Mouse (Mus musculus) cerebellum, adult 2 months (tissue): ENCODE measurements around the gene Gm17606.

Experiments
- CTCF ChIP-seq: fragments of 200-500 bp; IDR thresholded peaks from 2 replicates; pipeline ENCODE4 v1.5.1; 2011; ENCODE audit warnings: low read depth, mild to moderate bottlenecking, control low read depth, low read length, moderate library complexity, borderline replicate concordance; ENCODE audit not compliant: insufficient read depth
- POLR2A ChIP-seq: fragments of 200-500 bp; IDR thresholded peaks from 2 replicates; pipeline ENCODE4 v1.6.1; 2011; ENCODE audit warnings: low read length, control low read depth, borderline replicate concordance; ENCODE audit not compliant: insufficient read depth

DNA sequence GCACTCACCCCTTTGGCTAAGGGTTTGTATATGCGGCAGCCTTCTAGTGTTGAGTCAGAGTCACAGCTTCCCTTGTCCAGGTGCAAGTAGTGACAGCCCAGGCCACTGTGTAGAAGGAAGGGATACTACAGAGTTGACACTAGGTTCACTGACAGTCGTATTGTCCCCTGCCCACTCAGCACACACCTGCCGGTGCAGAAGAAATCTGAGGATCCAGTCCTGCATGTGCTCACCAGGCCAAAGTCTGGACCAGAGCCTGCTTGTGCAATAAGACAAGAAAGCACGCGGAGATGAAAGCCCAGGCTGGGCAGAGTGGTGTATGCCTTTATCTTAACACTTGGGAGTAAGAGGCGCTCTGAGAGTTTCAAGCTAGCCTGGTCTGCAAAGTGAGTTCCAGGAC is 54.3 kb downstream of the Gm17606 start:
- no peak for TF ChIP-seq POLR2A
- no peak for TF ChIP-seq CTCF
